Mouse (Mus musculus) lung, embryonic 15.5 days (tissue): ENCODE data around the gene 1700025G04Rik. TPM values are rescaled to one million over a fixed set of nuclear protein-coding genes. Genes with fewer than 3 reads are reported as not detected.
A peak's percentile ranks its signal among the peaks of the same experiment; 100 is the strongest.

ENCODE experiments used
- ATAC-seq: fragments of 200-750 bp; cut with Nextera tagmentation; 2 replicates; pipeline ENCODE4 v1.8.0; 2017; ENCODE audit warnings: moderate number of reproducible peaks, borderline replicate concordance; ENCODE audit not compliant: low FRiP score, low TSS enrichment; ENCODE audit errors: extremely low read depth
- H3K27ac ChIP-seq: fragments of 300-500 bp; sonication (generic); 2 replicates; pipeline ENCODE4 v1.5.1; 2015; ENCODE audit warnings: moderate library complexity, mild to moderate bottlenecking, inconsistent platforms
- H3K27me3 ChIP-seq: fragments of 300-500 bp; sonication (generic); 2 replicates; pipeline ENCODE4 v1.6.1; 2015; ENCODE audit warnings: inconsistent platforms
- H3K36me3 ChIP-seq: fragments of 300-500 bp; sonication (generic); 2 replicates; pipeline ENCODE4 v1.6.1; 2015; ENCODE audit warnings: inconsistent platforms
- H3K4me1 ChIP-seq: fragments of 300-500 bp; sonication (generic); 2 replicates; pipeline ENCODE4 v1.6.1; 2015; ENCODE audit warnings: inconsistent platforms
- H3K4me2 ChIP-seq: fragments of 300-500 bp; sonication (generic); 2 replicates; pipeline ENCODE4 v1.6.1; 2015; ENCODE audit warnings: inconsistent platforms, mild to moderate bottlenecking, moderate library complexity
- H3K4me3 ChIP-seq: fragments of 300-500 bp; sonication (generic); 2 replicates; pipeline ENCODE4 v1.5.1; 2015; ENCODE audit warnings: mild to moderate bottlenecking, inconsistent platforms
- H3K9ac ChIP-seq: fragments of 300-500 bp; sonication (generic); 2 replicates; pipeline ENCODE4 v1.6.1; 2015; ENCODE audit warnings: inconsistent platforms
- H3K9me3 ChIP-seq: fragments of 300-500 bp; sonication (generic); 2 replicates; pipeline ENCODE4 v1.6.1; 2016; ENCODE audit warnings: inconsistent platforms
- WGBS: fragments of 180-500 bp; shearing (Covaris S2); methylation state at CpG from one replicate; pipeline ENCODE4 v1.1.7; 2015; 5-methylcytosine and 5-hydroxymethylcytosine counted together
- polyA plus RNA-seq: library from polyadenylated mRNA; unstranded; fragments of >200 nt; fragmentation: Nextera tagmentation; extraction: Ambion mirVana; gene quantifications from 2 replicates; pipeline ENCODE4 v1.2.1, GENCODE M21; 2015

1700025G04Rik gene
- polyA plus RNA-seq, 1 experiment from 2014 or later: 23.5 TPM

DNA sequence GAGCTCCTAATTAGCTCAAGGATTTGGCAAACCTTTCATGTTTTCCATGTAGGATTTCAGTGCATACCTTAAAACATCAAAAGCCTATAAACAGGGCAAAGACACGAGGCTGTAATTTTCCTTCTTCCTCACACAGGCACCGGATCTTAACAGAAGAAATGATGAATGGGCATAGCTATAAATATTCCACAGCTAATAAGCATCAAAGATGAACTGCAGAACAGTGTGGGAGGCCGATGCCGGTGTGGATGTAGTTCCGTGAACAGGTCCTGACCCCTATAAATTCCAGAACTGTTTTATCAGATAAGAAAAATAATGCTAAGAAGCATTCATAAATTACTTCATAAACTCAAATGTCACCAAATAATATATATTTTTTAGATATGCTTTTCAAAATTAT is 42.5 kb downstream of the 1700025G04Rik start:
- no peaks in the 10 kb centered on the region for H3K36me3 ChIP-seq
- no peak overlapping the region for H3K4me2 ChIP-seq
- H3K4me3 ChIP-seq: no peak overlapping the region
- H3K27ac ChIP-seq: no peak overlapping the region
- no peaks in the 10 kb centered on the region for H3K27me3 ChIP-seq
- peaks cover 24% of the 10 kb centered on the region for H3K4me1 ChIP-seq
- no peak for ATAC-seq
- H3K9me3 ChIP-seq: no peaks in the 10 kb centered on the region
- no peak overlapping the region for H3K9ac ChIP-seq
- 32% methylated on average over 5 of the region's 5 CpGs for WGBS

DNA sequence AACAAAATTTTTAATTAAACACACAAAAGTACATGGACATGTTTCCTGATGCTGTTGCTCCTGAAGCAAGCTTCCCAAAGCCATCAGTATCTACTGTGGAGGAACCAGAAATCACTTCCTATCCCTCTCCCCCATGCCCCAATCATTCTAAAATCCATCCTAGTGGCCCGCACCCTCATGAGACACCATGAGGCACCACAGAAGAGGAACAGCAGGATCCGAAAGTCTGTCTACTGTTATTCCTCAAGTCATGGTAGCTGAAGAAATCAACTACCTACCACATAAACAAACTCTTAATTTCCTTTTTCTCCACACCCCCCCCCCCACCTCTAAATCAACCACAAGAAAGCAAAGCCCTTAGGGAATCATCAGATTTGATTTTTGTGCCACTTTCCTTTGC is 46.5 kb downstream of the 1700025G04Rik start:
- H3K4me3 ChIP-seq: no peak overlapping the region
- H3K9me3 ChIP-seq: no peaks in the 10 kb centered on the region
- peaks cover 28% of the 10 kb centered on the region for H3K4me1 ChIP-seq
- no peak overlapping the region for H3K9ac ChIP-seq
- no peaks in the 10 kb centered on the region for H3K36me3 ChIP-seq
- H3K27me3 ChIP-seq: no peaks in the 10 kb centered on the region
- 96% methylated on average over 2 of the region's 2 CpGs for WGBS
- ATAC-seq: no peak
- no peak overlapping the region for H3K27ac ChIP-seq
- H3K4me2 ChIP-seq: no peak overlapping the region

DNA sequence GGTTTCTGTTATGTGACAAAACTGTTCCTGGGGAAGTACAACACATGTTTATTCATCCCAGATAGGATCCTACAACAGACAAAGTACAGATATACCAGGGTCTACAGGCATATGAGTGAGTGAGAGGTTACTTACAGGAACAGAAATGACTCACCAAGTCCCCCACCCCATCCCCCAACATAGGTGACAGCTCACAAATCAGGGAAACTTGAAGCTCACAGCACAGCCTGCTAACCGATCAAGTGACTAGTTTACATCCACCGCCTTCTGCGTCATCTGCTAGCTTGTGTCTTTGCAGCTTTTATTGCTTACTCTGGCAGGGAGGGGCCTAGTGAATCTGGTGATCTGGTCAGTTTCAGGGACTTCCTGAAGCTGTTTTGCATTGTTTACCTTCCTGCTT is 47.5 kb downstream of the 1700025G04Rik start:
- no peak for ATAC-seq
- Histone ChIP-seq H3K4me1 (peaks cover 35% of the 10 kb centered on the region), H3K27me3 (no peaks in the 10 kb centered on the region), H3K27ac (no peak overlapping the region), H3K36me3 (no peaks in the 10 kb centered on the region), H3K9me3 (no peaks in the 10 kb centered on the region), H3K4me3 (no peak overlapping the region), H3K4me2 (no peak overlapping the region), H3K9ac (no peak overlapping the region)
- 83% methylated on average over 3 of the region's 3 CpGs for WGBS

DNA sequence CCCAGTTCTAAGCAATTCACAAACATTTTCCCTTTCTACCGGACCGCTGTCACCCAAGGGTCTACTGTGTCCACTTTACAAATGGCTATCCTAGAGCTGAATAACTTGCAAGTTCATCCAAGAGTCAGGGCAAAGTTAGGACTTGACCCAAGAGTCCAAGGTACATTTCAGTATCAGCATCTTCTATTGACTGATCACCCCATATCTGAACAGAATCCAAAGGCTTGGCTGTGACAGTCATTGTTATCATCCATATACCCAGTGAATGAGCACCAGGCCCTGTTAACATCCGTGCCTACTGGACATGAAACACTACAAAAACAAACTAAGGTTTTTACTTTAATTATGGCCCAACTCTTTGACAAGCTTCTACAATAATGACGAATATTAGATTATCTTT is 48.9 kb downstream of the 1700025G04Rik start:
- Histone ChIP-seq H3K4me3 (no peak overlapping the region), H3K9me3 (no peaks in the 10 kb centered on the region), H3K27ac (no peak overlapping the region), H3K9ac (no peak overlapping the region), H3K27me3 (no peaks in the 10 kb centered on the region), H3K4me2 (no peak overlapping the region), H3K36me3 (no peaks in the 10 kb centered on the region), H3K4me1 (peaks cover 30% of the 10 kb centered on the region)
- ATAC-seq: no peak
- WGBS: 74% methylated on average over 4 of the region's 4 CpGs

- Histone ChIP-seq H3K27ac (no peak overlapping the region), H3K4me3 (no peak overlapping the region), H3K27me3 (no peaks in the 10 kb centered on the region), H3K4me1 (peaks cover 30% of the 10 kb centered on the region), H3K36me3 (no peaks in the 10 kb centered on the region), H3K4me2 (no peak overlapping the region), H3K9me3 (no peaks in the 10 kb centered on the region), H3K9ac (no peak overlapping the region)
- ATAC-seq: no peak
- WGBS: 55% methylated on average over 7 of the region's 7 CpGs
Observed at GRCm38 (mm10) chr1:152040053-152040452, 49.9 kb downstream of the 1700025G04Rik start.

GRCm38 (mm10) chr1:152039588-152039987 is 50.3 kb downstream of the 1700025G04Rik start:
- Histone ChIP-seq H3K27ac (no peak overlapping the region), H3K4me1 (peaks cover 30% of the 10 kb centered on the region), H3K4me2 (no peak overlapping the region), H3K4me3 (no peak overlapping the region), H3K27me3 (no peaks in the 10 kb centered on the region), H3K9ac (no peak overlapping the region), H3K36me3 (no peaks in the 10 kb centered on the region), H3K9me3 (no peaks in the 10 kb centered on the region)
- WGBS: 39% methylated on average over 8 of the region's 8 CpGs
- ATAC-seq: no peak

GRCm38 (mm10) chr1:152038086-152038485 is 51.8 kb downstream of the 1700025G04Rik start:
- Histone ChIP-seq H3K9me3 (no peaks in the 10 kb centered on the region), H3K4me1 (peaks cover 30% of the 10 kb centered on the region), H3K4me3 (no peak overlapping the region), H3K4me2 (no peak overlapping the region), H3K27me3 (no peaks in the 10 kb centered on the region), H3K36me3 (no peaks in the 10 kb centered on the region), H3K27ac (no peak overlapping the region), H3K9ac (no peak overlapping the region)
- WGBS: 68% methylated on average over 9 of the region's 9 CpGs
- ATAC-seq: no peak

- Histone ChIP-seq H3K27me3 (no peaks in the 10 kb centered on the region), H3K9me3 (no peaks in the 10 kb centered on the region), H3K36me3 (no peaks in the 10 kb centered on the region), H3K9ac (no peak overlapping the region), H3K4me1 (peaks cover 30% of the 10 kb centered on the region), H3K4me3 (no peak overlapping the region), H3K27ac (no peak overlapping the region), H3K4me2 (no peak overlapping the region)
- no peak for ATAC-seq
- 25% methylated on average over 4 of the region's 4 CpGs for WGBS
Observed at GRCm38 (mm10) chr1:152037589-152037988, 52.3 kb downstream of the 1700025G04Rik start.

DNA sequence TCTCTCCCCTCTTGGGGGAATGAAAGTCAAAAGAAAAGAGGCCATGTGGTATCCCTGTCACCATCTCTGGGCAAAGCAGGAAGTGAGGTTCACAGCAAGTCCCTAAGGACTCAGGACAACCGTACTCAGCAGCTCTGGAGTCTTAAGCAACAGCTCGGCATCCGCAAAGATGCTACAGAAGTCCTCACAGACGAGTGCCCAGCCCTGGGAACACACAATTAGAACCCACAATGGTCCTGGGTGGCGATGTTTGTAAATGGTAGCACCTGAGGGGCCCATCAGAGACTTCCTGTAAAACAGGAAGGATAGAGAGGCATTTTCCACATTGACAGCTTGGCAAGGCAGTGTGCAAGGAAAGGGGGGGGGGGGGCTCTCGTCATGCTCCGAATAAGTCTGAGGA is 55.2 kb downstream of the 1700025G04Rik start:
- WGBS: 67% methylated on average over 7 of the region's 7 CpGs
- H3K4me1 ChIP-seq: peaks cover 32% of the 10 kb centered on the region
- ATAC-seq: no peak

DNA sequence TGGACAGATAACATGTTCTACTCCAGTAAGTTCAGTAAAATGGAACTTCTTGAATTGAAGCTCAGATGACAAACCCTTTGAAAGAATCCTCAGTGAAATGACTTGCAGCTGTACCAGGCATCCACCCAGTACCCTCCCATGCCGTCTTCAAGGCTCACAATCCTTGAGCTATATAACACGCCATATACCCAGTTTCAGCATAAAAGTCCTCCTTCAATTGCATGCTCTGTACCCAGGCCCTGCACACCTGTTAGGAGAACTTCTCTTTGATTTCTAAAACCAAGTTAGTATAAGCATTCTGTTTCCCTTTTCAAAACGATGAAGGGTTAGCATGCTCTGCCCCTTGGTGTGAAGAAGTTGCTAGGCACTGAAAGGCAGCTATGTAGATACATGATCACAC is 56.2 kb downstream of the 1700025G04Rik start:
- Histone ChIP-seq H3K9ac (no peak overlapping the region), H3K36me3 (no peaks in the 10 kb centered on the region), H3K4me1 (peaks cover 23% of the 10 kb centered on the region; the same call in 1 of the 2 replicates), H3K27me3 (no peaks in the 10 kb centered on the region), H3K9me3 (no peaks in the 10 kb centered on the region), H3K27ac (no peak overlapping the region), H3K4me3 (no peak overlapping the region), H3K4me2 (no peak overlapping the region)
- WGBS: 75% methylated on average over 3 of the region's 3 CpGs
- ATAC-seq: no peak

More for the DNA sequence above, 55.2 kb downstream of the 1700025G04Rik start:
- H3K36me3 ChIP-seq: no peaks in the 10 kb centered on the region
- no peak overlapping the region for H3K4me3 ChIP-seq
- no peak overlapping the region for H3K4me2 ChIP-seq
- H3K27me3 ChIP-seq: no peaks in the 10 kb centered on the region
- no peak overlapping the region for H3K27ac ChIP-seq
- no peaks in the 10 kb centered on the region for H3K9me3 ChIP-seq
- H3K9ac ChIP-seq: no peak overlapping the region

- H3K9me3 ChIP-seq: no peaks in the 10 kb centered on the region
- peak; percentile 78; the same call in 1 of the 2 replicates for ATAC-seq
- WGBS: 46% methylated on average over 5 of the region's 5 CpGs
Observed at GRCm38 (mm10) chr1:152032144-152032543, 57.8 kb downstream of the 1700025G04Rik start.

GRCm38 (mm10) chr1:152030546-152030945 is 59.4 kb downstream of the 1700025G04Rik start:
- Histone ChIP-seq H3K36me3 (no peaks in the 10 kb centered on the region), H3K27ac (no peak overlapping the region), H3K4me2 (no peak overlapping the region), H3K4me3 (no peak overlapping the region), H3K9ac (no peak overlapping the region), H3K27me3 (no peaks in the 10 kb centered on the region), H3K9me3 (no peaks in the 10 kb centered on the region), H3K4me1 (peaks cover 11% of the 10 kb centered on the region; the same call in 1 of the 2 replicates)
- 79% methylated on average over 6 of the region's 6 CpGs for WGBS
- ATAC-seq: no peak

More at GRCm38 (mm10) chr1:152032144-152032543, 57.8 kb downstream of the 1700025G04Rik start:
- Histone ChIP-seq H3K27me3 (no peaks in the 10 kb centered on the region), H3K9ac (no peak overlapping the region), H3K27ac (peak overlapping the region; percentile 21; the same call in 1 of the 2 replicates), H3K4me2 (no peak overlapping the region), H3K4me3 (no peak overlapping the region), H3K36me3 (no peaks in the 10 kb centered on the region), H3K4me1 (peaks cover 14% of the 10 kb centered on the region; the same call in 1 of the 2 replicates)

DNA sequence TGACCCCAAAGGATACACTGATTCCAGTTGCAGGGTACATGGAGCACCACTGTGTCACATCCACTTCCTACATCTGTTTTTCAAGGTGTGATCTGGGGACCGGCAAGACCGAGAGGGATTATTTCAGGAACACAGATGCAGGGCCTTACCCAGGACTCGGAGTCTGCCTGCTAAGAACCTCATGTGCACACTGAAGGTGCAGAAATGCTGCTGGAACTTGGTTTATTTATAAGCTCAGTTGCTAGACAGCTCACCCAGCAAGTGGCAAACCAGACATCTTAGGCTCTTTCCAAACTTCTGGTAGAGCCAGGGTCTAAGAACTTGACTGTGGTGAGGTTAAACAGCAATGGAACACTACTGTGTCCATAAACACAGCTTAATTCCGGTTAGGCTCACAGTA is 61.2 kb downstream of the 1700025G04Rik start:
- ATAC-seq: no peak
- 86% methylated on average over 4 of the region's 4 CpGs for WGBS

More for the DNA sequence above, 61.2 kb downstream of the 1700025G04Rik start:
- H3K9ac ChIP-seq: no peak overlapping the region
- no peaks in the 10 kb centered on the region for H3K27me3 ChIP-seq
- H3K4me2 ChIP-seq: no peak overlapping the region
- H3K4me1 ChIP-seq: peaks cover 18% of the 10 kb centered on the region; the same call in 1 of the 2 replicates
- no peak overlapping the region for H3K27ac ChIP-seq
- H3K4me3 ChIP-seq: no peak overlapping the region
- H3K9me3 ChIP-seq: no peaks in the 10 kb centered on the region
- H3K36me3 ChIP-seq: no peaks in the 10 kb centered on the region
